Mouse (Mus musculus) forebrain, embryonic 11.5 days (tissue): Measurements from ENCODE around the gene Zeb2. TPM values are rescaled to one million over a fixed set of nuclear protein-coding genes. Genes with fewer than 3 reads are reported as not detected.

ENCODE experiments used
- ATAC-seq: fragments of 200-750 bp; cut with Nextera tagmentation; replicated peaks from 2 replicates; pipeline ENCODE4 v1.8.0; 2017; ENCODE audit warnings: moderate TSS enrichment; ENCODE audit not compliant: low FRiP score
- DNase-seq: peaks from one replicate; pipeline ENCODE4 v3.0.0-alpha.2; 2017; ENCODE audit warnings: low spot score
- H3K27ac ChIP-seq: fragments of 300-500 bp; sonication (generic); 2 replicates; pipeline ENCODE4 v1.5.1; 2014; ENCODE audit warnings: low read depth, low read length
- H3K27me3 ChIP-seq: fragments of 300-500 bp; sonication (generic); 2 replicates; pipeline ENCODE4 v1.6.1; 2014; ENCODE audit warnings: mild to moderate bottlenecking, low read length, mixed read lengths; ENCODE audit not compliant: control insufficient read depth, insufficient read depth
- H3K36me3 ChIP-seq: fragments of 300-500 bp; sonication (generic); 2 replicates; pipeline ENCODE4 v1.6.1; 2014; ENCODE audit warnings: mild to moderate bottlenecking, low read length, moderate library complexity, mixed read lengths; ENCODE audit not compliant: control insufficient read depth, insufficient read depth
- H3K4me1 ChIP-seq: fragments of 300-500 bp; sonication (generic); replicated peaks from 2 replicates; pipeline ENCODE4 v1.6.1; 2014; ENCODE audit warnings: low read length, mixed read lengths; ENCODE audit not compliant: control insufficient read depth, insufficient read depth
- H3K4me2 ChIP-seq: fragments of 300-500 bp; sonication (generic); 2 replicates; pipeline ENCODE4 v1.6.1; 2014; ENCODE audit warnings: low read depth, mild to moderate bottlenecking, low read length, moderate library complexity, mixed read lengths; ENCODE audit not compliant: severe bottlenecking
- H3K4me3 ChIP-seq: fragments of 300-500 bp; sonication (generic); 2 replicates; pipeline ENCODE4 v1.5.1; 2014; ENCODE audit warnings: low read depth, low read length
- H3K9ac ChIP-seq: fragments of 300-500 bp; sonication (generic); 2 replicates; pipeline ENCODE4 v1.6.1; 2014; ENCODE audit warnings: low read length
- H3K9me3 ChIP-seq: fragments of 300-500 bp; sonication (generic); 2 replicates; pipeline ENCODE4 v1.6.1; 2016; ENCODE audit warnings: low read length, mixed read lengths; ENCODE audit not compliant: control insufficient read depth
- WGBS: fragments of 180-500 bp; shearing (Covaris S2); extraction: QIAGEN DNeasy Blood & Tissue Kit; methylation state at CpG from one replicate; pipeline ENCODE4 v1.1.7; 2014; 5-methylcytosine and 5-hydroxymethylcytosine counted together
- polyA plus RNA-seq: library from polyadenylated mRNA; unstranded; fragments of >200 nt; fragmentation: Nextera tagmentation; extraction: Ambion mirVana; gene quantifications from 2 replicates; pipeline ENCODE4 v1.2.1, GENCODE M21; 2014

The Zeb2 gene
- polyA plus RNA-seq, 1 experiment from 2014 or later, result 50.0 TPM

- WGBS, result 92% methylated on average over 4 of the region's 4 CpGs
- no peaks in the 10 kb centered on the region for H3K36me3 ChIP-seq
- H3K4me1 ChIP-seq, result no peaks in the 10 kb centered on the region
These were observed 13.4 kb upstream of the Zeb2 start for GRCm38 (mm10) chr2:45130461-45131156.

GRCm38 (mm10) chr2:45129556-45129955 lies 12.4 kb upstream of the Zeb2 start:
- Histone ChIP-seq H3K4me2 (no peak overlapping the region), H3K4me1 (no peaks in the 10 kb centered on the region), H3K27ac (no peak overlapping the region), H3K9ac (no peak overlapping the region), H3K27me3 (no peaks in the 10 kb centered on the region), H3K9me3 (no peaks in the 10 kb centered on the region), H3K36me3 (no peaks in the 10 kb centered on the region), H3K4me3 (no peak overlapping the region)
- DNase-seq, result no peak
- WGBS, result 29% methylated on average over 6 of the region's 6 CpGs
- no peak for ATAC-seq

More at GRCm38 (mm10) chr2:45130461-45131156, 13.4 kb upstream of the Zeb2 start:
- DNase-seq, result no peak
- Histone ChIP-seq H3K27me3 (no peaks in the 10 kb centered on the region), H3K9me3 (no peaks in the 10 kb centered on the region), H3K4me3 (no peak overlapping the region), H3K4me2 (no peak overlapping the region), H3K27ac (no peak overlapping the region), H3K9ac (no peak overlapping the region)
- no peak for ATAC-seq

- DNase-seq, result no peak
These were observed 11.5 kb upstream of the Zeb2 start for GRCm38 (mm10) chr2:45128696-45129095.

GRCm38 (mm10) chr2:45126401-45126800 lies 9.2 kb upstream of the Zeb2 start:
- Histone ChIP-seq H3K36me3 (no peaks in the 10 kb centered on the region), H3K27me3 (no peaks in the 10 kb centered on the region), H3K9me3 (no peaks in the 10 kb centered on the region), H3K4me3 (no peak overlapping the region), H3K27ac (no peak overlapping the region), H3K4me2 (no peak overlapping the region), H3K9ac (no peak overlapping the region), H3K4me1 (no peaks in the 10 kb centered on the region)
- no peak for ATAC-seq
- DNase-seq, result no peak
- WGBS, result 90% methylated on average over 5 of the region's 5 CpGs

More at GRCm38 (mm10) chr2:45128696-45129095, 11.5 kb upstream of the Zeb2 start:
- no peak overlapping the region for H3K9ac ChIP-seq
- WGBS, result 92% methylated on average over 2 of the region's 2 CpGs
- H3K4me2 ChIP-seq, result no peak overlapping the region
- ATAC-seq, result no peak
- no peak overlapping the region for H3K4me3 ChIP-seq
- H3K36me3 ChIP-seq, result no peaks in the 10 kb centered on the region
- H3K4me1 ChIP-seq, result no peaks in the 10 kb centered on the region
- H3K27ac ChIP-seq, result no peak overlapping the region
- no peaks in the 10 kb centered on the region for H3K9me3 ChIP-seq
- H3K27me3 ChIP-seq, result no peaks in the 10 kb centered on the region

GRCm38 (mm10) chr2:45125181-45125580 lies 8.0 kb upstream of the Zeb2 start:
- ATAC-seq (no peak), DNase-seq (no peak)
- H3K27me3 ChIP-seq, result no peaks in the 10 kb centered on the region
- no peak overlapping the region for H3K27ac ChIP-seq
- H3K4me2 ChIP-seq, result no peak overlapping the region
- H3K36me3 ChIP-seq, result no peaks in the 10 kb centered on the region
- no peaks in the 10 kb centered on the region for H3K9me3 ChIP-seq
- 84% methylated on average over 4 of the region's 4 CpGs for WGBS
- H3K4me1 ChIP-seq, result no peaks in the 10 kb centered on the region
- H3K9ac ChIP-seq, result no peak overlapping the region
- no peak overlapping the region for H3K4me3 ChIP-seq

- no peak overlapping the region for H3K27ac ChIP-seq
- no peak overlapping the region for H3K4me3 ChIP-seq
- DNase-seq (no peak), ATAC-seq (no peak)
- H3K27me3 ChIP-seq, result no peaks in the 10 kb centered on the region
- no peaks in the 10 kb centered on the region for H3K36me3 ChIP-seq
- 65% methylated on average over 5 of the region's 5 CpGs for WGBS
- H3K9me3 ChIP-seq, result no peaks in the 10 kb centered on the region
- H3K4me2 ChIP-seq, result no peak overlapping the region
- H3K9ac ChIP-seq, result no peak overlapping the region
- H3K4me1 ChIP-seq, result no peaks in the 10 kb centered on the region
These were observed 6.3 kb upstream of the Zeb2 start for GRCm38 (mm10) chr2:45123490-45123889.

GRCm38 (mm10) chr2:45118121-45118520 lies 926 bp upstream of the Zeb2 start:
- Histone ChIP-seq H3K4me2 (no peak overlapping the region), H3K9ac (no peak overlapping the region), H3K4me1 (peaks cover 5% of the 10 kb centered on the region; the same call in 1 of the 2 replicates), H3K9me3 (no peaks in the 10 kb centered on the region), H3K27me3 (no peaks in the 10 kb centered on the region), H3K27ac (no peak overlapping the region), H3K36me3 (no peaks in the 10 kb centered on the region), H3K4me3 (no peak overlapping the region)
- no peak for DNase-seq
- ATAC-seq, result no peak
- 32% methylated on average over 3 of the region's 3 CpGs for WGBS

- H3K4me1 ChIP-seq, result peaks cover 5% of the 10 kb centered on the region; the same call in 1 of the 2 replicates
- WGBS, result 11% methylated on average over 7 of the region's 7 CpGs
These were observed 397 bp upstream of the Zeb2 start for GRCm38 (mm10) chr2:45117592-45117991.

GRCm38 (mm10) chr2:45116531-45117024 lies 617 bp downstream of the Zeb2 start:
- H3K36me3 ChIP-seq, result no peaks in the 10 kb centered on the region
- H3K9ac ChIP-seq, result peak overlapping the region; percentile 36
- peak; percentile 71 for DNase-seq
- ATAC-seq, result peak; percentile 23; the same call in 1 of the 2 replicates
- peak overlapping the region; percentile 49 for H3K4me3 ChIP-seq
- no peaks in the 10 kb centered on the region for H3K27me3 ChIP-seq
- peak overlapping the region; percentile 83 for H3K27ac ChIP-seq
- 1% methylated on average over 25 of the region's 25 CpGs for WGBS
- peaks cover 5% of the 10 kb centered on the region; the same call in 1 of the 2 replicates for H3K4me1 ChIP-seq
- H3K4me2 ChIP-seq, result peak overlapping the region; percentile 68
- no peaks in the 10 kb centered on the region for H3K9me3 ChIP-seq

More at GRCm38 (mm10) chr2:45117592-45117991, 397 bp upstream of the Zeb2 start:
- Histone ChIP-seq H3K9ac (peak overlapping the region; percentile 36), H3K4me3 (peak overlapping the region; percentile 49), H3K4me2 (peak overlapping the region; percentile 68), H3K36me3 (no peaks in the 10 kb centered on the region), H3K27me3 (no peaks in the 10 kb centered on the region), H3K27ac (peak overlapping the region; percentile 83; the same call in 1 of the 2 replicates), H3K9me3 (no peaks in the 10 kb centered on the region)
- DNase-seq (no peak), ATAC-seq (no peak)
